Mouse (Mus musculus): ENCODE measurements around the gene Rpusd3.
A peak's percentile ranks its signal among the peaks of the same experiment; 100 is the strongest.

Rpusd3 gene

DNA sequence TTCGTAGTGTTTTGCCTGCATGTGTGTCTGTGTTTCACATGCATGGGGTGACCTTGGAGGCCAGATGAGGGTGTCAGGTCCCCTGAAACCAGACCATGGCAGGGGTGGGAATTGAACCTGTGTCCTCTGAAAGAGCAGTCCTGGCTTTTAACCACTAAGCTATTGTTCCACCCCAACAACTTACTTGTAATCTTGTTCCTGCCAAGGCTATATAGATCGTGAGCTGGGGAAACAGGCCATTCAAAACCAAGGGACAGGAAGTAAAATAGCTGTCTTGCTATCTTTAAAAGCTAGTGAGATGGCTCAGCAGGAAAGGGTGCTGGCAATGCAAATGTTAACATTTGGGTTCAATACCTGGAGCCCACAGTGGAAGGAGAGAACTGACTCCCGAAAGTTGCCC is 10.8 kb upstream of the Rpusd3 start:
- DNase-seq (ENCODE audit: low read depth, low spot score), result no peak

DNA sequence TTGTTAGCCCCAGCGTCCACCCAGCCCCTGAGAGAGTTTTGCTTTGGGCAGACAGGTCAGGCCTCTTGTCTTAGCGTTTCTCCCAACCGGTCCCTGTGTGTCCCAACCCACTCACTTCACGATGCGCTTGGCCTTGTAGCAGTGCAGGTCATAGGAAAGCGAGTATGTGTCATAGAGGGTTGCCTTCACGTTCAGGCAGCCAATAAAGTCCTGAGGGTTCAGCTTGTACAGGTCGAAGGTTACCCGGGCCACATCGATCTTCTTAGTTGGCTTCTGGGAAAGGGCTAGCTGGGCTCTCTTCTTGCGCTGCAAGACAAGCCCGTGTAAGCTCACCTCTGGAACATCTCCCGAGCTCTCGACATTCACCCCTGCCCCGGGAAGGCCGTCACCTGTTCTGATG is 8.9 kb upstream of the Rpusd3 start:
- no peak for DNase-seq (ENCODE audit: low read depth, low spot score)

DNA sequence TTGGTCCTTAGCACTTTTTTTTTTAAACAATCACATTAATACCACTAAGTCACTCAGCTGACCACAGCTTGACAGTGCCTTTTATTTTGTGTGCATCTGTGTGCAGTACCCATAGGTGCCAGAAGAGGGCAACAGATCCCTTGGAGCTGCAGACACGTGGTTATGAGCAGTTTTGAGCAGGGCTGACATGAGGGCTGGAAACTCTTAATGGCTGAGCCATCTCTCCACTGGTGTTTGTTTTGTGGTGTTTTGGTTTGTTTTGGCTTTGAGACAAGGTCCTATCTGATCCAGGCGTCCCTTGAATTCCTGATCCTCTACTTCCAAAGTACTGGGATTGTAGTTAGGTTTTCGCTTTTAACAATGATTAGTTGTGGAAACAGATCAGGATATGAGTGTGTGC is 8.3 kb upstream of the Rpusd3 start:
- peak; percentile 70 for DNase-seq (ENCODE audit: low read depth, low spot score)

DNA sequence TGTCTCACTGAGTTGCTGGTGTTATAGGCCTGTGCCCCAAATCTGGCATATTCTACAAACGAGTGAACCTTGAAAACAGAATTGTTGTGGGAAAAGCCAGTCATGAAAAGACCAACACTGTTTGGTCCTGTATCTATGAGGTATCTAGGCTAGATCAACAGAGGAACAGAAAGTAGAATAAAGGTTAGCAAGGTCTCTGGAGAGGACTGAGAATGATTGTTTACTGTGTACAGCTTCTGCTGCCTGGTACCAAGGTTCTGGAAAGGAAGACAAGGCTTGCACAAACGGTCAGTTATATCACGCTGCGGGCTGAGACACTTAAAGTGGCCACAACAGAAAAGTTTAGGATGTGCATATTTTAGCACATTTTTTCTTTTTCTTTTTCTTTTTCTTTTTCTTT is 7.6 kb upstream of the Rpusd3 start:
- no peak for DNase-seq (ENCODE audit: low read depth, low spot score)

DNA sequence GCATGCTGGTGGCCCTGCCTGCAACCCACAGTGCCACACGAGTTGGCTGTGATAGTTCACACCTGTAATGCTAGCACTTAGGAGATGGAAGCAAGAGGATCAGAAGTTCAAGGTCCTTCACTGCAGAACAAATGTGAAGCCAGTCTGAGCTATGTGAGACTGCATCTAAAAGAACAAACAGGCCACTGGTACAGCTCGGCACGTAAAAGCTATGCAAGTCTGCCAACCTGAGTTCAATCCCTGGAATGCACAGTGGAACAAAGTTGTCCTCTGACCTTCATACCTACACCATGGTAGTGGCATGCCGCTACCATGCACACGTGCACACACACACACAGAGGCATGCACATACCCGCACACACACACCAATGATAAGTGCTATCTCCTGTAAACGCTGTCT is 5.0 kb upstream of the Rpusd3 start:
- no peak for DNase-seq (ENCODE audit: low read depth, low spot score)

DNA sequence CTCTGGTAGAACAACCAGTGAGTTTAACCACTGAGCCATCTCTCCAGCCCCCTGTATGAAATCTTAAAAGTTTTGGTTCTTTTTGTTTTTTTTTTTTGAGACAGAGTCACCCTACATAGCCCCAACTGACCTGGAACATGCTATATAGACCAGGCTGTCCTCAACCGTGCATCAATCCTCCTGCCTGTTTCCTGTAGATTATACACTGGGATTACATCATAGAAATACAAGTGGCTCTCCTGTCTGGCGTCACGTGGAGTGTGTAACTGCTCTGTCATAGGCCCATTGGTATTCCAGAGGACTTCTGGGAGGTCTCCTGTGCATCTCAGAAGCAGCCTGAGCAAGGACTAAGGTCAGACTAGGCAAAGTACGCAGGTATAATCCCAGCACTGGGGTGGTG is 3.9 kb upstream of the Rpusd3 start:
- no peak for DNase-seq (ENCODE audit: low read depth, low spot score)

DNA sequence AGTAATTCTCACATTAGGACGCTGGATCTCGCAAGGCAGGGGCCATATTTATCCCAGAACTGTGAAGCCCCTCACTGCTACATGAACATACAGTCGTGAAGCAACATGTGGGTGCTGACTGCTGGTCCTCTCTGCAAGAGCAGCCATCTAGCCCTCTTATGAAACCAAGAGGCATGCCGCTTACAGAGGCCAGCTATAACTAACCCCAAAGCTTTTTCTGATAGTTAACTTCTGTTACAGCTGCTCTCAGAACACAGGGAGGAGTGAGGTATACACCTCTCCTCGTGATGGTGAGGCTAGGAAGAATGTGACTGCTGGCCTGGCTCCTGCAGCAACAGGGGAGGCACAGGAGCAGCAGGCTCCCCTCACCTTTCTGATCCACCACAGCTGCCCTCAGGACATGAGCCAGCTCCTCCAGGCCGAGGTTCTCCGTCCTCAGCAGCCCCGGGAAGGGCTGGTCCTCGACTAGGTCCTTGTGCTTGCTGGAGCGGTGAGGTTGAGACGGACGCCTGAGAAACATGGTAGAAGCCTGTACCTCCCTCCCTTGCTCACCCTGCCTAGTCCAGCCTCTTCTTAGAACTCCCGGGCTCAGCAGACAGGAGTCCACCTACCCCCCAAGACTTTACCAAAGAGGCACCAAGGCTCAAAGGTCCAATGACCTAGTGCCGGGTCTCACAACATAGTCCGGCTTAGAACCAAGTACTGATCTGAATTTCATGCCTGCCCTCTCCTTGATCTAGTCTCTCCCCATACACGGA is 520 bp downstream of the Rpusd3 start:
- DNase-seq (ENCODE audit: low read depth, low spot score), result no peak

DNA sequence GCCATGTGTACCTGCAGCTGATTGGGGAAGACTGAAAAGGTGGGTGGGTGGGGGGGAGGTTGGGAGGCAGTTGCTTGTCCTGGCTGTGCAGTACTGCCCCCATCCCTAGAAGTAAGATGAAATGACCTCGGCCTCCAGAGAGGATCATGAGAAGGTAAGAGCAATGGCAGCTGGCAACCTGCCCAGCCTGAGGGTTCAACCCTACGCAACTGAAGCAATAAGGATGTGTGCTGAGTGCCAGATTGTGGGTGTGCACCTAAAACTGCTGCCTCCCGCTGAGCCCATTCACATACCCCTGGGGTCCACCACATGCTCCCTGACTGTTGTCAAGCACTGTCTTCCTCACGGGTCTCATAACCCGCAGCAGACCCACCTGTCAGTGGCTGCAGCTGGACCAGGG is 2.7 kb downstream of the Rpusd3 start:
- no peak for DNase-seq (ENCODE audit: low read depth, low spot score)

DNA sequence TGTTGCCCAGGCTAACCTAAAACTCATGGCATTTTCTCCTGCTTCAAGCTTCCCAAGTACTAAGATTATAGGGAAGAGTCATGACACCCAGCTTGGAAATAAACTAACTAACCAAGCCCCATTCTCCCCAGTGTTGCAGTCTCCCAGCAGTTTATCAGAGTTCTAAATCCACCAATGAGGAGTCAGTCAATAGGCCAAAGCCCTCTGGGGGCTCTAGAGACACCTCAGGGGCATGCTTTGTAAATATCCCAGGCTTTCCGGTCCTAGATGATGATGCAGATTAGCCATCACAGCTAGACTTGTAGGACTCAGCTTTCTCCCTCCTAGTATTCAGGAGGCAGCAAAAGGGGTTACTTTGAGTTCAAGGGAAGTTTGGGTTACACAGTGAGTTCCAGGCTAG is 9.1 kb downstream of the Rpusd3 start:
- no peak for DNase-seq (ENCODE audit: low read depth, low spot score)

DNA sequence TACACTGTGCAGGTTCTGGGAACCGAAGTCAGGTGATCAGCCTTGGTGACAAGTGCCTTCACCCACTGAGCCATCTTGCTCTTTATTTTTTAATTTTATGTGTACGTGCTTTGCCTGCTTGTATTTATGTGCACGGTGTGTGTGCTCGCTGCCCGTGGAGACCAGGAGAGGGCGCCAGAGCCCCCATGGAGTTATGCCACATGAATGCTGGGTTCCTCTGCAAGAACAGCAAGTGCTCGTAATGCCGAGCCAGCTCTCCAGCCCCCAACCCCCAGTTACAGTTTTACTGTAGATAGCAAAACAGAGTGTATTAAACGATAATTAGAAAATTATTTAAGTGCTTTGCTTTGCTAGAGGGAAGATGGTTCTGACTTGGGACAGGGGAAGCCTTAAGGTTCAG is 12.5 kb downstream of the Rpusd3 start:
- peak; percentile 31 for DNase-seq (ENCODE audit: low read depth, low spot score)

DNA sequence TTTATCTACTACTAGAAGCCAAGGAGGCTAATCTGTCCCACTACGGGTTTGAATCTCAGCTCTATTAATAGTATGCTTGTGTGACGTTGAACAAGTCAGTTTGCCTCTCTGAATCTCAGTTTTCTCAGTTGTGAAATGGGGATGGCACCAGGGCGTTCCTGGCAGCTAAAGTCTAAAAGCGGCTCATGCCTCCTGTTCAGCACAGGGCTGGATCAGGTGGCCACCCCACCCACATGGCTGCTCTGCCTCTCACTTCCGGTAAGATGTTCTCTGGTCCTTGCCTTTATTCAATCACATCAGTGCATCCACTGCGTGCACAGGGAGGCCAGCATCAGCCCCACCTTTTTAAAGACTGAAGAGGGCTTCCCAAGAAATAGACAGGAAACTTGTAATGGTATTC is 13.7 kb downstream of the Rpusd3 start:
- DNase-seq (ENCODE audit: low read depth, low spot score), result no peak

DNA sequence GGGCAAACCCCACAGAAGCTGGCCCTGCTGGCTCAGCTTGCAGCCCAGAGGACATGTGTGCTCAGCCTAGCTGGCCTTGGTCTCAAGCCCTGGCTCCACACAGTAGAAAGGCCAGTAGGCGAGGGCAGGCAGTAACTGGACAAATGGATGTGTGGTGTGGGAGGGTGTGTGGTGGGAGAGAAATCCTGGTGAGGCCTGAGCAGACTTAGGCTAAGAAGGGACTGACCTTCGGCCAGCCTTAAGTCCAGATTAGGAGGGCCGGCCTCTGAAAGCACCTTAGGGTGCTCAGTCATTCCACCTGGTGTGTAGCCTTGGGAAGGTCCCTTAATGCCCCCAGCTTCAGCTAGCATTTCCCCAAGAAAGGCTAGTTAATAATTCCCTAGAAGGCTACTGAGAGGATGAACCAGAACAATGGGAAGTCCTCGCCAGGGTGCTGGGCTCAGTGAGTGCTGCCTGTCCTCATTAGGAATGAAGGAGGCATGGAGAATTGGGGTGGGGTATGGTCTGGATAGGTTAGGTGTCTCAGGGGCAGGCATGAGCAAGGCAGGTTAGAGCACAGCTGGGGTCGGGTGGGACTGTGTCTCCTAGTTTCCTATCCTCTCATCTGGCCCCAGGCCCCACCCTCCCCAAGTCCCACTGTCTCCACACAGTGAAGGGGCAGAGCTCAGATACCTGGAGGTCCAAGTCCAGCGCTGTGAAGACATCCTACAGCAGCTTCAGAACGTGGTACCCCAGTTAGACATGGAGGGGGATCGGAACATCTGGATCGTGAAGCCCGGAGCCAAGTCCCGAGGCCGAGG is 14.3 kb downstream of the Rpusd3 start:
- DNase-seq (ENCODE audit: low read depth, low spot score), result no peak

DNA sequence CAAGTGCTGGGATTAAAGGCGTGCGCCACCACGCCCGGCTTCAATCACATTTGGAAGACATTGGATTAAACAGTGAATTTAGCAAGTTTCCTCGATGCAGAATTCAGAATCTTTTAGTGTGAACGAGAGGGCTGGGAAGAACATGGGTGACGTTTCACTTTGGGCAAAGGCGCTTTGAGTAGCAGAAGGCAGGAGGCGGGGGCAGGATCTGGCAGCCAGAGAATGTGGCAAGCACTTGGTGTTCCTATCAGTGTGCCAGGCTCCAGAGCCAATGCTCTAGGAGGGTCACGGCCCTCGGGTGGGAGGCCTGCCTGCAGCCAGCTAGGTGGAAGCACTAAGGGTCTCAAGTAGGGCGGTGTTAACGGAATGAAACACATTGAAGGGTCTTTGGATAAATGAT is 17.0 kb downstream of the Rpusd3 start:
- DNase-seq (ENCODE audit: low read depth, low spot score), result no peak

DNA sequence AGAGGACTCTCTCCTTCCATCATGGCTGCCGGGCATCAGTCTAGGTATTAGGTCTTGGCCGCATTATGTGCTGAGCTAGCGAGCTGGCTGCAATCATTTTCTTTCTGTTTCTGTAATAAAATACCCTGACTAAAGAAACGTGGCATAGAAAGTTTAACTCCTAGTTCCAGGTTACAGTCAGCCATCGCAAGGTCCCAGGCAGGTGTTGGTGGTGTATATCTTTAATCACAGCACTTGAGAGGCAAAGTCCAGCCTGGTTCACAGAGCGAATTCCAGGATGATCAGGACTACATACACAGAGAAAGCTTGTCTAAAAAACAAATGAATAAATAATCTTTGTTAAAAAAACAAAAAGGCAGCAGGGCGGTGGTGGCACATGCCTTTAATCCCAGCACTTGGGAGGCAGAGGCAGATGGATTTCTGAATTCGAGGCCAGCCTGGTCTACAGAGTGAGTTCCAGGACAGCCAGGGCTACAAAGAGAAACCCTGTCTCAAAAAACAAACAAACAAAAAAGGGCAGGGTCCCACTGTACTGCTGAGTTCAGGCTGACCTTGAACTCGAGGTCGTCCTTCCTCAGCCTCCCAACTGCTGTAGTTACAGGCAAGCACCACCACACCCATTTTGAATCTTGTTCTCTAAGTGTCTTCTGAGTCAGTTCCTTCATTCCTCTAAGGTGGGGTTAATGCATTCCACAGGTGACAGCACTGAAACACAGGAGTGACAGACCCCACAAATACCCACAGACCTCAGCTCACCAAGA is 22.7 kb downstream of the Rpusd3 start:
- no peak for DNase-seq (ENCODE audit: low read depth, low spot score)

DNA sequence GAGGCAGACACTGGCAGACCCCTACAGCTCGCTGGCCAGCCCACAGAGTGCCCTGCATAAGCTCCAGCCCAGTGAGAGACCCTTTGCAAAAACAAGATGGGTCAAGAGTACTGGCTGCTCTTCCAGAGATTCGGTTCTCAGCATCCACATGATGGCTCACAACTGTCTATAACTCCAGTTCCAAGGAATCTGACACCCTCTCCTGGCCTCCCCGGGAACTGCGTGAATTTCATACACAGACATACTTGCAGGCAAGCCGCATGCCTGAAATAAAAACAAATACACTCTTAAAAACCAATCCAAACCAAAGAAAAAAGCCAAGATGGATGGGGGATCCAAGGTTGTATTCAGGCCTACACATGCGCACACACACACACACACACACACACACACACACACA is 23.6 kb downstream of the Rpusd3 start:
- DNase-seq (ENCODE audit: low read depth, low spot score), result no peak

DNA sequence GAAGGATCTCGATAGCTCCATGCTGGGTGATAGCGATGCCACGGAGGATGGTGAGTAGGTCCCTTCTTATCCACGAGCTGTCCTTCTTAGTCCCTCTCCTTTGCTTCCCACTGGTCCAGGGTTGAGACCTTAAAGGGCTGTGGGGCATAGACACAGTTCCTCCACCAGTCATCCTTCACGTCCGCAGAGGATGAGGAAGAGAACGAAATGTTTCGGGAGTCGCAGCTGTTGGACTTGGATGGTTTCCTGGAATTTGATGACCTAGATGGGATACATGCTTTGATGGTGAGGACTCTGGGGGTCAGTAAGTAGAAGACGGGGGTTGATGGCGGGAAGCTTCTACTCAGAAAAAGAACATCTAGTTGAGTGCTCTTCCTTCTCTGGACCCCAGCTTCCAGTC is 24.3 kb downstream of the Rpusd3 start:
- DNase-seq (ENCODE audit: low read depth, low spot score), result no peak

DNA sequence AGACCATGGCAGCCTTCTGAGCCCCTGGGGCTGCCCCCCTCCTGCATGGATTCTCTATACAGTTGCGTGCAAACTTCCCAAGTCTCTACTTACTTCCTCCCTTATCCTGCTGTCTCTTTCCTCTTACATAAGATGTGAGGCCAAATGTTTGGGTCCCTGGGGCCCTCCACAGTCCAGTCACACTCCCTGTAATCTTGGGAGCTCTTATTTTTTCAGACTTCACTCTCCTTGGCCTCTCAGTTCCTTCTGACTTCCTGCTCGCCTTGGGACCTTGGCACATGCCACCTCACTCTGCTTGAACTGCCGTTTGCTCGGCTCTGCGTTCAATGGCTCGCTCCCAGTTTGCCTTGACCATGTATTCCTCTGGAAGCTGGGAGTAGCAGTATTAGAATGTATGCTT is 25.2 kb downstream of the Rpusd3 start:
- no peak for DNase-seq (ENCODE audit: low read depth, low spot score)

DNA sequence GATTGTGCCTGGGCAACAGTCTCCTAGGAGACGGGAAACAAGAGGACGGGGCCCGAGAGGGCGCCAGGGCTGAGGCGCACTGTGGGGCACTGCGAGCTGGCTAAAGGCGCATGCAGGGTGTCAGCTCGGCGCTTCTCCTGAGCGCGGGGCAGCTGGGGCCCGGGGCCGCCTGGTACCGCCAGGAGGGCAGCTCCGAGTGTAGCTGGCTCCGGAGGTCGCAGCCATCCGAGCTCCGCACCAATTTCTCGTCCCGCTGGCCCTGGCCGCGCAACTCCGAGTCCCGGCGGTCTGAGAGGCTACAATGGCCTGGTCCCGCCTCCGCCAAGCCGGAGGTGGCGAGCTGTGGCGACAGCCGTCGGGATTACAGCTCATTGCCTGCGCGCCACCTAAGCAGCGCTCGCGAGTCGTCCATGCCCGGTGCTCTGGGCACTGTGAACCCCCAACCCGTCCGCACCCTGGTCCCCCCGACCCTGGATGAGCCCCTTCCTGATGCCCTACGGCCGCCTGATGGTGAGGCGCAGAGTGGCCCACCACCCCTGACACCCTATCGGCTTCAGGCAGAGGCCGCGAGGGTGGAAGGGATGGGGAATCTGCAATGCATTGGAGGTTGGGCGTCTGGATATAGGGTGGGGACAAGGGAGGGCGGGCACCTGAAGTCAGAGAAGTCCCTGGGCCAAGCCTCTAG is 26.6 kb downstream of the Rpusd3 start:
- no peak for DNase-seq (ENCODE audit: low read depth, low spot score)

DNA sequence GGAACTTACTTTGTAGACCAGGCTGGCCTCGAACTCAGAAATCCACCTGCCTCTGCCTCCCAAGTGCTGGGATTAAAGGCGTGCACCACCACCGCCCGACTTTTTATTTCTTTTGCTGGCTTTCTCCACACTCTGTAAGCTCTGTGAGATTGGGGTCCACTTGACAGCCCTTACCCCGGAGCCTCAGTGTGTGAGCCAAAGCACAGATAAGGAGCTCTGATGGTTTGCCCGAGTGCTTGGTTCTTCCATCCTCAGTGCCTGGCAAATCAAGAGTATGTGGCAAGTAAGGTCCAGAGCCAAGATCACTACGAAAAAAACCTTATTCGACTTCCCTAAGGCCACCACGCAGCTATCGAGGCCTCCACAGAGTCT is 27.1 kb downstream of the Rpusd3 start:
- no peak for DNase-seq (ENCODE audit: low read depth, low spot score)

DNA sequence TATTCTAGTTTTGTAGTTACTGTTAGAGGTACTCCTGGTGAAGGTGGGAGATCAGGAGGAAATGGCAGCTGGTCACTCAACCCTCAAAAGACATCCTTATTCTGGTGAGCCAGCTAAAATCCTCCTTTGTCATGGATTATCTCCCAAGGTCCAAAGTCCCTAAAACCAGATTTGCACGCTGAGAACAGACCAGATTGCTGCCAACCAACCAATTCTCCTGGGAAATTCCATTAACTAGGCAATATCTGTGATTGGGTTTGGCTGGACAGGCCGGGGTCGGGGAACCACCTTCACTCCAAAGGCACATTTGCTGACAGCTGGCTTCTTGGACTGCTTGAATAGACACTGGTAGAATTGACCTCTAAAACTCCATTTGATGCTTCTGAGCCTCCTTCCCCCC is 28.4 kb downstream of the Rpusd3 start:
- no peak for DNase-seq (ENCODE audit: low read depth, low spot score)

DNA sequence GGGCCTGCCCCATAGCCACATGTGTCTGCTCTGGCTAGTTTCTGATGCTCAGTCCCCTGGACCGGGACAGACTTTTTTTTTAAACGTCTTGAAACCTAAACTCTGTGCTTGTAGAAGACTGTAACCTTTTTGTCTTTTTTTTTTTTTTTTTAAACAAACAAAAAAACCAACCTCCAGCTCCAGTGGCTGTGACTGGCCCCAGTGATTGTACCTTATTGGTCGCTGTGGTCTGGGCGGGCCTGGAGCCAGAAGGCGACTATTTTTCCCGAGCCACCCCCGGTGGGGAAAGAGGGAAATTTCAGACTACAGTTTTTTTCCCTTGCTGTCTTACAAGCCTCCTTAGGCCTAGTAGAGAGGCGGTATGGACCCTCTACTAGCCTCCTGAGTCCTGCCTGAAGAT is 30.2 kb downstream of the Rpusd3 start, which contains the start of gene Ttll3:
Ttll3 (plus strand) TSS at position 301 of the 400 bp plus-strand sequence.
- DNase-seq (ENCODE audit: low read depth, low spot score), result no peak

DNA sequence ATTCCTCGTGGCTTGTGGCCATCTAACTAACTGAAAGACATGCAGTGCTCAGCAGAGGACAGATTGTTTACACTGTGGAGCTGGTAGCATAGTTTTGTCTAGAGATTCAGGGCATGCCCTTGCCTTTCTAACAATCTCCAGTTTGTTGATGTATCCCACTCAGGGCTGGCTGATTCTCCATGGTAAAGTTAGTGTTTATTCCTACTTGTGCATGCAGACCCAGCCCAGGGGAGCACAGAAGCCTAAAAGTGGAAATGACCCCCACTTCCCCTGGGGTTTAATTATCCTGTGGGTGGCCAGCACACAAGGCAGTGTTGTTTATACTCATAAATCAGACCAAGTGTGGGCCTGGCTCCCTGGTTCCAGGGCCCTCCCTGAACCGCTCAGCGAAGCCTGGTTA is 33.1 kb downstream of the Rpusd3 start:
- no peak for DNase-seq (ENCODE audit: low read depth, low spot score)
